Mouse (Mus musculus) myocyte (in vitro differentiated cells): ENCODE results near the gene Ctdnep1. TPM values are rescaled to one million over a fixed set of nuclear protein-coding genes. Genes with fewer than 3 reads are reported as not detected.

Experiments used
- H3K27me3 ChIP-seq: one replicate; pipeline ENCODE4 v1.6.1; 2011; ENCODE audit not compliant: control insufficient read depth, insufficient read depth, insufficient read length
- H3K36me3 ChIP-seq: one replicate; pipeline ENCODE4 v1.6.1; 2011; ENCODE audit not compliant: control insufficient read depth, insufficient read depth
- H3K4me2 ChIP-seq: one replicate; pipeline ENCODE4 v1.6.1; 2011; ENCODE audit warnings: low read depth, control low read depth
- H3K4me3 ChIP-seq: one replicate; pipeline ENCODE4 v1.5.1; 2011; ENCODE audit warnings: mild to moderate bottlenecking, control low read depth, moderate library complexity
- H3K79me2 ChIP-seq: one replicate; pipeline ENCODE4 v1.6.1; 2011; ENCODE audit not compliant: control insufficient read depth, insufficient read depth
- H3ac ChIP-seq: one replicate; pipeline ENCODE4 v1.6.1; 2011; ENCODE audit not compliant: control insufficient read depth, insufficient read length
- CEBPB ChIP-seq: IDR thresholded peaks from 2 replicates; pipeline ENCODE4 v1.6.1; 2011; ENCODE audit warnings: mild to moderate bottlenecking, moderate library complexity; ENCODE audit not compliant: poor library complexity, insufficient read depth, severe bottlenecking
- E2F4 ChIP-seq: IDR thresholded peaks from one replicate; pipeline ENCODE4 v1.6.1; 2011; ENCODE audit warnings: mild to moderate bottlenecking, control low read depth, moderate library complexity; ENCODE audit not compliant: insufficient read depth
- MAX ChIP-seq: IDR thresholded peaks from one replicate; pipeline ENCODE4 v1.6.1; 2011; ENCODE audit warnings: low read depth, mild to moderate bottlenecking, control low read depth
- MYOD1 ChIP-seq, 3 experiments: IDR thresholded peaks; one replicate each; pipeline ENCODE4 v1.6.1; 2011; ENCODE audit warnings: control low read depth in 2 of 3, low read depth in 2 of 3, mild to moderate bottlenecking in 2 of 3, moderate library complexity in 1 of 3; ENCODE audit not compliant: insufficient read length in 2 of 3, control insufficient read depth in 1 of 3
- MYOG ChIP-seq, 3 experiments: IDR thresholded peaks; one replicate each; pipeline ENCODE4 v1.6.1; 2011; ENCODE audit warnings: control low read depth in 2 of 3, low read depth in 2 of 3, mild to moderate bottlenecking in 2 of 3; ENCODE audit not compliant: insufficient read length in 2 of 3, control insufficient read depth in 1 of 3, insufficient read depth in 1 of 3
- POLR2A ChIP-seq: IDR thresholded peaks from one replicate; pipeline ENCODE4 v1.6.1; 2011; ENCODE audit warnings: low read depth, mild to moderate bottlenecking, control low read depth, moderate library complexity; ENCODE audit not compliant: insufficient read length
- POLR2AphosphoS2 ChIP-seq: IDR thresholded peaks from one replicate; pipeline ENCODE4 v1.6.1; 2011; ENCODE audit warnings: low read depth, control low read depth; ENCODE audit not compliant: insufficient read length
- REST ChIP-seq: IDR thresholded peaks from one replicate; pipeline ENCODE4 v1.6.1; 2011; ENCODE audit warnings: mild to moderate bottlenecking, control low read depth, moderate library complexity; ENCODE audit not compliant: insufficient read depth, insufficient read length
- SRF ChIP-seq: IDR thresholded peaks from one replicate; pipeline ENCODE4 v1.6.1; 2011; ENCODE audit warnings: low read depth; ENCODE audit not compliant: control insufficient read depth, insufficient read length
- TCF12 ChIP-seq: IDR thresholded peaks from one replicate; pipeline ENCODE4 v1.6.1; 2011; ENCODE audit warnings: mild to moderate bottlenecking, control low read depth; ENCODE audit not compliant: poor library complexity, insufficient read depth, severe bottlenecking
- TCF3 ChIP-seq: IDR thresholded peaks from one replicate; pipeline ENCODE4 v1.6.1; 2011; ENCODE audit warnings: low read depth, control low read depth; ENCODE audit not compliant: insufficient read length
- USF1 ChIP-seq: IDR thresholded peaks from one replicate; pipeline ENCODE4 v1.6.1; 2011; ENCODE audit warnings: low read depth, mild to moderate bottlenecking, control low read depth, moderate library complexity
- polyA plus RNA-seq: library from polyadenylated mRNA; unstranded; fragments of >200 nt; fragmentation: generic; extraction: Trizol; gene quantifications from one replicate; pipeline ENCODE4 v1.2.1, GENCODE M21; 2012; ENCODE audit warnings: missing spikeins

The Ctdnep1 gene
- polyA plus RNA-seq, 1 experiment, result 146 TPM

DNA sequence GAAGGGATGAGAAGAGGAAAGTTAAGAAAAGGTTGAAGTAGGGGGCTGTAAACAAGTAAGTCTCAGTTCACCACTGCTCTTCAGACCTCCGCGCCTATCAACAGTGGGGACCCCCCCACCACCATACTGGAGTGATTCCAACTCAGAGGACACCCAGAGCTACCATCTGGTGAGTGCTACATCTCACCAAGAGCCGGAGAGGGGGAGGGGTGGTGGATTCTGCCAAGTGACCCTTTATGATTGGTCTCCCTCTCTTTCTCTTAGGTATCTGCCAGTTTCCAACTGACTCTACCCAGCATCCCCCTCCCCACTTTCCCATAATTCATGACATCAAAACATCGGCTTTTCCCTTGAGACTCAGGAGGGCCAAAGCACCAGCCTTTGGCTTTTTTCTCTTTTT, 40.0 kb upstream of the Ctdnep1 start:
- Histone ChIP-seq H3K4me3 (no peak overlapping the region), H3K4me2 (no peak overlapping the region), H3K36me3 (no peaks in the 10 kb centered on the region), H3K27me3 (peaks cover 43% of the 10 kb centered on the region), H3K79me2 (no peaks in the 10 kb centered on the region), H3ac (no peak overlapping the region)
- no peak for TF ChIP-seq TCF3

DNA sequence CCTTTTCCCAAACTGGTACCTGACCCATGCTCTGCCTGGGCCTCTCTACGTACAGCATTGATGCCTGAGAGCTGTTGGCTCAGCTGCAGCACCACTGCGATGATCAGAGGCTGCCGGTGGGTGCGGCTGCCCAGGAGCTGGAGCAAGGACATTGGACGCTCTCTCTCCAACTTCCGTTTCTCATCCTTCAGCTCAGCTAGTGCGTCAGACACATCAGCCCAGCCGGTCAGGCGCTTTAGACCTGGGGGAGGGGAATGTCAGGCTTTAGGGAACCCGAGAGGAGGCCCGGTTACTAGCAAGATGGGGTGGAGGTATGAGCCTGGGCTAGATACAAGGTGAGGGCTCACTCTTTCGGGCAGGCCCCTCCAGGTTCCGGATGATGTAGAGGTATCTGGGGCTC, 35.7 kb upstream of the Ctdnep1 start:
- Histone ChIP-seq H3K36me3 (no peaks in the 10 kb centered on the region), H3K4me3 (no peak overlapping the region), H3K27me3 (peaks cover 5% of the 10 kb centered on the region), H3K4me2 (no peak overlapping the region), H3K79me2 (no peaks in the 10 kb centered on the region), H3ac (no peak overlapping the region)
- no peak for TF ChIP-seq MYOD1 (IDR thresholded peaks at IDR 0.05; ENCODE audit: control insufficient read depth in 1 of 3, insufficient read length in 2 of 3, low read depth in 2 of 3)
- no peak for TF ChIP-seq SRF
- TF ChIP-seq REST, result no peak
- no peak for TF ChIP-seq CEBPB
- no peak for TF ChIP-seq POLR2AphosphoS2
- TF ChIP-seq MYOG (IDR thresholded peaks at IDR 0.05; ENCODE audit: control insufficient read depth in 1 of 3, insufficient read depth in 1 of 3, insufficient read length in 2 of 3, low read depth in 2 of 3), result no peak
- no peak for TF ChIP-seq MAX
- no peak for TF ChIP-seq POLR2A
- TF ChIP-seq USF1, result no peak
- TF ChIP-seq E2F4, result no peak
- TF ChIP-seq TCF12, result no peak
- no peak for TF ChIP-seq TCF3

DNA sequence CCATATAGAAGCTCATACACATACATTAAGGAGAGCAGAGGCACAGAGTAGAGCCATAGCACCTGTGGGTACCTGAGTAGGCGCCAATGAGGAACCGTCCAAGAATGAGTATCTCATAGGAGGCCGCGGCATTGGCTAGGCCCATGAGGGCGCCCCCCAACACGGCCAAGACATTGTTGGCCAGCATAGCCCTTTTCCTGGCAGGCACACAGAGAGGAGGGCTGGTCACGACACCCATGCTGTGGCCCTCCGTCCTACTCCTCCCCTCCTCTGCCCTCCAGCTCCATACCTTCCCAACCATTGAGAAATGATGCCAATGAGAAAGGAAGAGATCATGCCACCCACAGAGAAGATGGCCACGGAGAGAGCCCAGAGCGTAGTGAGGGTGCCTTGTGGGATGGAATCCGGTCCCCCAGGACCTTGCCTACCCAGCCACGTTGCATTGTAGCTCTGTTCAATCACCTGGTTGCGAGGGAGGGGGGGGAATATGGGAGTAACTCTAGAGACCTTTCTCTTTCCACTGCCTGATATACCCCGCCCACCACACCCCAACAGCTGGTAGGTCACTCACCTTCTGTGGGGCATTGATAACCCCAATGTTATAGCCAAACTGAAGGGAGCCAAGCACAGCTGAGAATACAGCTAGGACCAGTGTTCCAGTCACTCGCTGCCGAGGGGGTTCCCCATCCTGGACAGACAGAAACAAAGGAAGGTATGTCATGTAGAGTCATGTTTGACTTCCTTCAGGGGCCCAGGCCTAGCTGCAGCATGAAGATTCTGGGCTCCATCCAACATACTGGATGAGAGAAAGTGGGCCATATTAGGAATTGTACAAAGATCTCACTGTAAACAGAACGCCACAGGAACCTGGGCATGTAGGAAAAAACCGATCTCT, 34.7 kb upstream of the Ctdnep1 start:
- H3K4me3 ChIP-seq, result no peak overlapping the region

DNA sequence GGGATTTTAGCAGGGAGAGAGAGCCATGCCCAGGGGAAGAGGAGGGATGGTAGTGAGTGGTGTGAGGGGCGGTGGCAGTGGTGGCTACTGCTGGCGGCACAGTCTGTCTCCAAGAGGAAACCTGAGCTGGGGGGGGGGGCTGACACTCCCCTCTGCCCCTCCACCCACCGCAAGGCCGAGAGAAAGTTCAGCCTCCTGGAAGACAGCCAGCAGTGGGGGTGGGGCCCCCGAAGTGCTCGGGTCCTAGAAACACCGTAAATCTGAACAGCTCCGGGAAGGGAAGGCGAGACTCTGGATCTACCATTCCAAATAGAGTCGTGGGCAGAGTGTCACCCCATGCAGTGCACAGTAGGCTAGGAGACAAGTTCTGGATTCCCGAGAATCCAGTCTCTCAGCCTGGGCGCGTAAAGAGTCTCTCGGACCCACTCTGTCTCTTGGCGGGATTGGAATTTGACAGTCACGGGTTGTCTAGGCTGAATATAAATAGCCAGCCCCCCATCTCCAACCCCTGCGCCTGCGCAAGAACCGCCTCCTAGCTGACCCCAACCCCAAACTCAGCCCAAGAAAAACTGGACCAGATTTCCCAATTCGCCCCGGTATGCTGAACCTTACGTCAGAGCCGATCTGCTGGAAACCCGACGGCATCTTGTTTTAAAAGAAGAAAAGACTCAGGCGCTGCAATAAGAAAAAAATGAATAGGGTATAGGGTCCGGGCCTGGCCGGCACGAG, 33.5 kb upstream of the Ctdnep1 start:
- Histone ChIP-seq H3K4me3 (peak overlapping the region; percentile 30), H3ac (no peak overlapping the region), H3K79me2 (no peaks in the 10 kb centered on the region), H3K27me3 (no peaks in the 10 kb centered on the region), H3K4me2 (peak overlapping the region; percentile 99), H3K36me3 (no peaks in the 10 kb centered on the region)
- no peak for TF ChIP-seq POLR2AphosphoS2
- TF ChIP-seq CEBPB, result no peak
- TF ChIP-seq E2F4, result no peak
- no peak for TF ChIP-seq SRF

More for the DNA sequence above, 34.7 kb upstream of the Ctdnep1 start:
- Histone ChIP-seq H3ac (no peak overlapping the region), H3K27me3 (no peaks in the 10 kb centered on the region), H3K79me2 (no peaks in the 10 kb centered on the region), H3K4me2 (no peak overlapping the region), H3K36me3 (no peaks in the 10 kb centered on the region)
- TF ChIP-seq MAX (no peak), SRF (no peak), TCF12 (no peak), USF1 (no peak), POLR2AphosphoS2 (no peak), MYOG (IDR thresholded peaks at IDR 0.05; ENCODE audit: control insufficient read depth in 1 of 3, insufficient read depth in 1 of 3, insufficient read length in 2 of 3, low read depth in 2 of 3) (no peak), MYOD1 (IDR thresholded peaks at IDR 0.05; ENCODE audit: control insufficient read depth in 1 of 3, insufficient read length in 2 of 3, low read depth in 2 of 3) (no peak), REST (no peak), TCF3 (no peak), E2F4 (no peak), CEBPB (no peak), POLR2A (no peak)

DNA sequence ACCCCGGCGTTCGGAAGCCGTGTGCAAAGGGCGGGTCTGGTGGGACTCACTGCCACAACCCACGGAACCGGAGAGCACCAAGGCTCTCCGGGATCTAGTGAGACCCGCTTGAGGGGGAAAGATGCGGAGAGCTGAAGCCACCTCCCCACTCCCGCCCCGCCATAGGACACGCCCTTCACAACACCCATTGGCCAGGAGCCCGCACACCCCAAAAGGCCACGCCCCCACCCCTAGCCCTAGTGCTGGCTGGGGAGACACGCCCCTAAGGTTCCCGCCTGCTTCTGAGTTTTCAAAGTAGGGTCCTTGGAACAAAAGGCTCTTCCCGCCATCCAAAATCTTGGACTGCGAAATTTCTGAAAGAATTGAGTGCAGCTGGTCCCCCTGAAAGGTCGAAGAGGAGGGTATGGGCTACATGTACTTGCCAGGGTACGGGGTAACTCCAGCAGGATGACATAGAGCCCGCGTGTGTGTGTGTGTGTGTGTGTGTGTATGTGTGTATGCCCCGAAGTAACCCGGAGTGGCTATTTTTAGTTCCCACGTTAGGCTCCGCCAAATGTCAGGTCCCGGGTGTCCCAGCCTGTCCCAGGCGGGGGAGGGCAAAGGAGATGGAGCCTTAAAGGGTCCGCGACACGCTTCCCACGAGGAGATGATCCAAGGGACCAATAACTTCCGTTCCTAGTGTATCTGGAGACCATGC, 32.7 kb upstream of the Ctdnep1 start, which contains the start of gene Slc2a4:
Gene Slc2a4, minus strand, starts transcription at position 123 of the 697 bp plus-strand sequence.
- Histone ChIP-seq H3K4me2 (peak within 1 kb of the TSS; percentile 99), H3K79me2 (no peaks in the 10 kb centered on the region), H3K27me3 (no peaks in the 10 kb centered on the region), H3ac (no peak within 1 kb of the TSS), H3K36me3 (no peaks in the 10 kb centered on the region), H3K4me3 (peak within 1 kb of the TSS; percentile 30)
- TF ChIP-seq TCF12 (no peak), POLR2AphosphoS2 (peak; percentile 31), POLR2A (peak; percentile 58)
